Mouse (Mus musculus) midbrain, embryonic 11.5 days (tissue): ENCODE data around the gene Mt4. TPM values are rescaled to one million over a fixed set of nuclear protein-coding genes. Genes with fewer than 3 reads are reported as not detected.

ENCODE experiments used
- ATAC-seq: fragments of 200-750 bp; cut with Nextera tagmentation; 2 replicates; pipeline ENCODE4 v1.8.0; 2017; ENCODE audit warnings: moderate TSS enrichment, moderate library complexity; ENCODE audit not compliant: low FRiP score
- DNase-seq: peaks from one replicate; pipeline ENCODE4 v3.0.0; 2015; ENCODE audit warnings: low spot score; ENCODE audit errors: missing footprints
- H3K27ac ChIP-seq: fragments of 300-500 bp; sonication (generic); 2 replicates; pipeline ENCODE4 v1.5.1; 2014; ENCODE audit warnings: low read depth, low read length
- H3K27me3 ChIP-seq: fragments of 300-500 bp; sonication (generic); 2 replicates; pipeline ENCODE4 v1.6.1; 2014; ENCODE audit warnings: mild to moderate bottlenecking, low read length, moderate library complexity, mixed read lengths; ENCODE audit not compliant: control insufficient read depth, insufficient read depth
- H3K36me3 ChIP-seq: fragments of 300-500 bp; sonication (generic); 2 replicates; pipeline ENCODE4 v1.6.1; 2014; ENCODE audit warnings: mild to moderate bottlenecking, low read length, moderate library complexity, mixed read lengths; ENCODE audit not compliant: control insufficient read depth, insufficient read depth
- H3K4me1 ChIP-seq: fragments of 300-500 bp; sonication (generic); 2 replicates; pipeline ENCODE4 v1.6.1; 2014; ENCODE audit warnings: low read length; ENCODE audit not compliant: control insufficient read depth, insufficient read depth
- H3K4me2 ChIP-seq: fragments of 300-500 bp; sonication (generic); 2 replicates; pipeline ENCODE4 v1.6.1; 2014; ENCODE audit warnings: mild to moderate bottlenecking, moderate library complexity
- H3K4me3 ChIP-seq: fragments of 300-500 bp; sonication (generic); 2 replicates; pipeline ENCODE4 v1.5.1; 2014; ENCODE audit warnings: low read depth, low read length
- H3K9ac ChIP-seq: fragments of 300-500 bp; sonication (generic); 2 replicates; pipeline ENCODE4 v1.6.1; 2014; ENCODE audit warnings: low read length
- H3K9me3 ChIP-seq: fragments of 300-500 bp; sonication (generic); 2 replicates; pipeline ENCODE4 v1.6.1; 2016; ENCODE audit warnings: low read length; ENCODE audit not compliant: control insufficient read depth
- WGBS: fragments of 180-500 bp; shearing (Covaris S2); extraction: QIAGEN DNeasy Blood & Tissue Kit; methylation state at CpG from one replicate; pipeline ENCODE4 v1.1.7; 2014; 5-methylcytosine and 5-hydroxymethylcytosine counted together
- polyA plus RNA-seq: library from polyadenylated mRNA; unstranded; fragments of >200 nt; fragmentation: Nextera tagmentation; extraction: Ambion mirVana; gene quantifications from 2 replicates; pipeline ENCODE4 v1.2.1, GENCODE M21; 2014

The Mt4 gene
- not detected in 2 replicates for polyA plus RNA-seq

DNA sequence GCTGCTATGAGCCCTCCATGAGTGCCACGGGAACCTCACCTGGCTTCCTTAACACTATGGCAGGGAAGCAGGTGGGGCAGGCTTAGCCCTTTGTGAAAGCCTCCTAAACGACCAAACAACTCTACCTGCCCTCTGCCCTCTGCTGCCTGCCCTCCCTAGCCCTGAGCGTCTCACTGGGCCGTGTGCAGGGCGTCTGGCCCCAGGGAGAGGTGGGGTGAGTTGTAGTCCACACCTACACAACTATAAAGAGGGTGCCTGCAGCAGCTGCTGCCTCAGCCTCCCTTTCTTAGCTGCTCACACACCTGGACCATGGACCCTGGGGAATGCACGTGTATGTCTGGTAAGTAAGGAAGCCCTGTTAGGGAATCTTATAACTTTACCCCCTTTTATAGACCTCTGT, at the start of gene Mt4:
Gene Mt4, plus strand, starts transcription at position 265 of the 400 bp plus-strand sequence.
- no peaks in the 10 kb centered on the region for H3K36me3 ChIP-seq
- DNase-seq (no peak), ATAC-seq (no peak)
- H3K9ac ChIP-seq: no peak within 1 kb of the TSS
- H3K27me3 ChIP-seq: no peaks in the 10 kb centered on the region
- no peak within 1 kb of the TSS for H3K4me2 ChIP-seq
- H3K27ac ChIP-seq: no peak within 1 kb of the TSS
- WGBS: 62% methylated on average over 6 of the region's 6 CpGs
- H3K9me3 ChIP-seq: no peaks in the 10 kb centered on the region
- H3K4me3 ChIP-seq: no peak within 1 kb of the TSS
- no peaks in the 10 kb centered on the region for H3K4me1 ChIP-seq

DNA sequence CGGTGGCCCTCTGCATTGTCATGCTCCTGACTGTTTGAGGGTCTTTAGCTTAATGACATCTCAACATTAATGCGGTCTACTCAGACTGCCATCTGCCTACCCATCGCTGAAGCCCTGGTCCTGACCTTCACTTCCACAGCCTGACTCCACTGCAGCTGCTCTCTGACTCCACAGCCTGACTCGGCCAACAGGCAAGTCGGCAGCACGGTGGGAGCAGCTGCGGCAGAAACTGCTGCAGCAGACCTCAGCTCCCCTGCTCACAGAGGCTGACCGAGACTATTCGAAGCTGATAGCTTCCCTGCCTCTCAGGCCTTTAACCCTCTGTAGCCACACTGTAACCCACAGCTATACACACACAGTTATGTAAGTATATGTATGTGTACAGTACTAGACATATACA, 49.0 kb upstream of the Mt4 start:
- H3K4me1 ChIP-seq: no peaks in the 10 kb centered on the region
- no peaks in the 10 kb centered on the region for H3K27me3 ChIP-seq
- no peak overlapping the region for H3K9ac ChIP-seq
- DNase-seq (no peak), ATAC-seq (no peak)
- 86% methylated on average over 9 of the region's 9 CpGs for WGBS
- H3K27ac ChIP-seq: no peak overlapping the region
- H3K36me3 ChIP-seq: no peaks in the 10 kb centered on the region
- H3K4me3 ChIP-seq: no peak overlapping the region
- no peaks in the 10 kb centered on the region for H3K9me3 ChIP-seq
- no peak overlapping the region for H3K4me2 ChIP-seq

DNA sequence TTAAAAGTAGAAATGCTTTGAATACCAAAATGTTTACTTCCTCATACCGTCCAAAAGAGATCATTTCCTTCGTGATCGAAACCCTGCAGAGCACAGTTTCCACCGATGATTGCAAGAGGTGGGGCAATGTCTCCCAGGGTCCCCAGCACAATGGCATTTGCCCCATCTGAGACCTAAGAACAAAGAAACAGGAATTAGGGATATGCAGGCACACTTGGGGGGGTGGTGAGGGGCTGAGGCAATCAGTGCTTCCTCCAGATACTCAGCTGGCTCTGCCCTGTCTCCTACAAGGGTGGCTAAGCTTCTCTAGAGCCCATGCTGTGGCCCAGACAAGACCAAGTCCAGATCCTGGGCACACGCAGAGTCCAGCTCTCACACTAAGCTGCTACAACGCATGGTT, 47.3 kb upstream of the Mt4 start:
- H3K27ac ChIP-seq: no peak overlapping the region
- 65% methylated on average over 6 of the region's 6 CpGs for whole genome bisulfite sequencing
- H3K9me3 ChIP-seq: no peaks in the 10 kb centered on the region
- no peak for DNase-seq
- H3K4me2 ChIP-seq: no peak overlapping the region
- H3K9ac ChIP-seq: no peak overlapping the region
- H3K4me1 ChIP-seq: no peaks in the 10 kb centered on the region
- H3K36me3 ChIP-seq: no peaks in the 10 kb centered on the region
- H3K27me3 ChIP-seq: no peaks in the 10 kb centered on the region
- no peak for ATAC-seq
- H3K4me3 ChIP-seq: no peak overlapping the region

DNA sequence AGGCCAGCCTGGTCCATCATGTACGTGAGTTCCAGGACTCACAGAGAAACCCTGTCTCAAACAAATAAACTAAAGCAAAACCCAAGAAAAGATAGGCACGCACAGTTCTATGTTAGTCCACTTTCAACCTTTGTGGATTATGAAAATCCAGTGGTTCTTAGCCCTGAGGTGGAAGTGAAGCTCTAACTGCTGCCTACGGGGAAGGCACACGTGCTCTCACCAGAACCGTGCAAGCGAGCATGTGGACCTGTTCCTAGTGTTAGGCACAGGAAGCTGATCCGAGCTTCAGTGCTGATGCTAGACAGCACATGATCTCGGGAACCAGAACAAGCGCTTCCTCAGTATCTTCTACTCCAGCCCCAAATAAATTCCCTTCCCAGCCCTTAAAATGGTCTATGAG, 44.1 kb upstream of the Mt4 start:
- no peaks in the 10 kb centered on the region for H3K27me3 ChIP-seq
- no peak overlapping the region for H3K27ac ChIP-seq
- no peak for DNase-seq
- H3K4me2 ChIP-seq: no peak overlapping the region
- no peak overlapping the region for H3K9ac ChIP-seq
- H3K4me1 ChIP-seq: peaks cover 3% of the 10 kb centered on the region; the same call in 1 of the 2 replicates
- H3K4me3 ChIP-seq: no peak overlapping the region
- no peaks in the 10 kb centered on the region for H3K36me3 ChIP-seq
- H3K9me3 ChIP-seq: no peaks in the 10 kb centered on the region
- ATAC-seq: no peak
- WGBS: 87% methylated on average over 9 of the region's 9 CpGs

DNA sequence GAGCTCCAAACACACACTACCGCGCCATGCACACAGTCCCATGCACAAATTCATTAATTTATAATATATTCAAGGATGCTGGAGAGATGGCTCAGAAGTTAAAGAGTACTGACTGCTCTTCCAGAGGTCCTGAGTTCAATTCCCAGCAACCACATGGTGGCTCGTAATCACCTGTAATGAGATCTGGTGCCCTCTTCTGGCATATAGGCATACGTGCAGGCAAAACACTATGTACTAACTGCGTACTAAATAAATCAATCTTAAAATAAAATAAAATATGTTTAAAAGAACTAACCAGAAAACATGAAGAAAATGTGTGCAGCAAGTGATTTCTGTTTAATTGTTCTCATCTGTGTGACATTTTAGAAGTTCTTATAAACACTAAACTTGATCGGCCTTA, 42.7 kb upstream of the Mt4 start:
- Histone ChIP-seq H3K36me3 (no peaks in the 10 kb centered on the region), H3K4me2 (no peak overlapping the region), H3K27me3 (no peaks in the 10 kb centered on the region), H3K4me1 (peaks cover 9% of the 10 kb centered on the region), H3K9ac (no peak overlapping the region), H3K27ac (no peak overlapping the region), H3K4me3 (no peak overlapping the region), H3K9me3 (no peaks in the 10 kb centered on the region)
- WGBS: 88% methylated on average over 6 of the region's 6 CpGs
- DNase-seq (no peak), ATAC-seq (no peak)

DNA sequence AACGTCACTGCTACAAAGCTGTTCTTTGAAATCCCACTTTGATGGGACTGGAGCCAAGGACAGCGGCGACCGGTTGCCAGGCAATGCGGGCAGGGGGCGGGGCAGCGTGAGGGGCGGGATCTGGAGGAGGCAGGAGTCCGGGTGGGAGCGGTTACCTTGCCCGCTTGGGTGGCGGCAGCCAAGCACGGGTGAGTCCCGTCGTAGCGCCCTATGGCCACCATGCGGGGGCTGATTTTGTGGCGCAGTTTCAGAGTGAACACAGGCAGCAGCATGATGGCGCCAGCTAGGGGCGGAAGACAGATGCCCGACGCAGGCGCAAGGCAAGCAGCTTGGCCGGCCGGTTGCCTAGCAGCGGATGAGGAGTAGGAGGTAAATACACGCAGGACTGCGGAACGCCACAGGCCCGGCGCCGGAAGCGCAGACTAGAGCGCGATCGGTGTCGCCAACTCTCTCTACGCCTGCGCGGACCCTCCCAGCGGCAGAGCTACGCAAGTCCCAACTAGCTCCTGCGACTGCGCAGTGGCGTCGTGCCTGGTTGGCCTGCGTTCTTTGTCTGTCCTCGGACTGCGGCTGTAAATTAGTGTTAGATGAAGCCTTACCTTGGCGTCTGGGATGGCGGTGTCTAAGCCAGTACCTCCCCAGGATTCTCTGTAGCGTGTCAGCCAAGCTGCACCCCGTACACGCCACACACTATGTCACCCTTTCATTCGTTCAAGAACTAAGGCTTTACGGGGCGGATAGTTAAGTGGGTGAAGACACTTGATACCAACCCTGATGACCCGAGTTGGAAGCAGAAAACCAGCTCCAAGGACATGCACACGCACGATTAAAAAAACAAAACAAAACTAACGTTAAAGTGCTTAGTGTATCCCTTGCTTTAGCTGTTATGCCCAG, 38.7 kb upstream of the Mt4 start, which contains the start of gene Bbs2:
Gene Bbs2, minus strand, starts transcription at position 848 of the 894 bp plus-strand sequence.
- peak within 1 kb of the TSS; percentile 94 for H3K27ac ChIP-seq
- no peaks in the 10 kb centered on the region for H3K27me3 ChIP-seq
- ATAC-seq: peak; percentile 99
- WGBS: 2% methylated on average over 60 of the region's 61 CpGs
- H3K9ac ChIP-seq: peak within 1 kb of the TSS; percentile 82
- peak within 1 kb of the TSS; percentile 66 for H3K4me3 ChIP-seq
- H3K4me2 ChIP-seq: peak within 1 kb of the TSS; percentile 63
- no peaks in the 10 kb centered on the region for H3K9me3 ChIP-seq
- DNase-seq: peak; percentile 100
- H3K36me3 ChIP-seq: no peaks in the 10 kb centered on the region
- peaks cover 9% of the 10 kb centered on the region for H3K4me1 ChIP-seq

DNA sequence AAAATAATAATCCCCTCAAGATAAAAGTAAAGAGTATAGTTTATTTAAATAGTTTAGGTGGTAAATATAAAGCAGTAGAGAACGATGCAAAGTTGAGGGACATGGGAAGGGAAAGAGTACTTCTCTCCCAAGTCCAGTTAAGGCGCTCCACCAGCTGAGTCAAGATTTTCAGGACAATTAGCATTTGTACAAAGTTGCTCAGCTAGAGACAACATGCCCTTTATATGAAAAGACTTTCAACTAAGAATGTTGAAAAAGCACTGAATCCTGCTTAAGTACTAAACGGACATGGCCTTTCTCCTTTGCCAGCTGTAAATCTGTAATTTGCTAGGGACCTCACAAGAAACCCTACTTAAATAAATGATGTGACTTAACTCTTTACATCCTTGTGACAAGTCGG, 38.0 kb upstream of the Mt4 start:
- peak overlapping the region; percentile 63 for H3K4me2 ChIP-seq
- H3K4me3 ChIP-seq: peak overlapping the region; percentile 66; the same call in 1 of the 2 replicates
- H3K4me1 ChIP-seq: peaks cover 9% of the 10 kb centered on the region
- ATAC-seq: no peak
- H3K27ac ChIP-seq: peak overlapping the region; percentile 94
- H3K9me3 ChIP-seq: no peaks in the 10 kb centered on the region
- peak overlapping the region; percentile 82 for H3K9ac ChIP-seq
- 49% methylated on average over 4 of the region's 4 CpGs for WGBS
- DNase-seq: no peak
- no peaks in the 10 kb centered on the region for H3K27me3 ChIP-seq
- H3K36me3 ChIP-seq: no peaks in the 10 kb centered on the region

DNA sequence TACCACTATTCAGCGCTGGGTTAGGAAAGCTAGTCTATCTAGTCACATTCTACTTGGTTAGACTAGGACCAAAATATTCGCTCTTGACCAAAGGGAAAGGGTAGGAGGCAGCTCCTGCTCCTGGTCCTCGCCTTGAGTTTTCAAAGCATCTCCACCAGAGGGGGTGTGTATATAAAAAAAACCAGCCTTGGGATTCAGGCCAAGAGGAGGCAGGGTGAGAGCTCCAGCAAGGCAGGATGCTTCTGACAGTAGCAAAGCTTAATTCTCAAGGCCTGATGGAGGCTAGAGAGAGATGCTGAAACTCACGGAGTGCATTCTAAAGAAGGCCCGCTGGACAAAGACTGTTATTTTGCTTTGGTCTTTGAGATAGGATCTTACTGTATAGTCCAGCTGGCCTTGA, 32.9 kb upstream of the Mt4 start:
- peaks cover under 1% of the 10 kb centered on the region for H3K4me1 ChIP-seq
- WGBS: 48% methylated on average over 5 of the region's 5 CpGs
- H3K27me3 ChIP-seq: no peaks in the 10 kb centered on the region
- H3K27ac ChIP-seq: no peak overlapping the region
- no peaks in the 10 kb centered on the region for H3K9me3 ChIP-seq
- H3K36me3 ChIP-seq: no peaks in the 10 kb centered on the region
- H3K4me2 ChIP-seq: no peak overlapping the region
- no peak overlapping the region for H3K4me3 ChIP-seq
- no peak for DNase-seq
- no peak overlapping the region for H3K9ac ChIP-seq
- ATAC-seq: no peak

DNA sequence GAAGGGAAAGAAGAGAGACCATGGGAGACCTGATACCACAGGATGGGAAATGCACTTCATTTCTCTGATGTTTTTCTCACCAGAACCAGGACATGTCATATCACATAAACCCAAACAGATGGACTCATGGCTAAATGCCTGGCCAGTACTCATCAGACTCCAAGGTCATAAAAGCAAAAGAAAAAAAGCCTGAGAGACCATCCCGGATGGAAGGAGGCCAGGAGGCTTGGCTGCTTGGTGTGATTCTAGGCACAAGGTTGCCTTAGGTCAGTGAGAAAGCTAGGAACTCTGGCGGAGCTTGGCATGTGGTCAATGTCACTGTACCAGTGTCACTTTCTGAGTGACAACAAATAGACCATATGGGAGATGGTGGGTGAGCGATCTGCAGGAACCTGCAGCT, 29.1 kb upstream of the Mt4 start:
- Histone ChIP-seq H3K9me3 (no peaks in the 10 kb centered on the region), H3K27me3 (no peaks in the 10 kb centered on the region), H3K36me3 (no peaks in the 10 kb centered on the region), H3K9ac (no peak overlapping the region), H3K4me1 (no peaks in the 10 kb centered on the region), H3K4me3 (no peak overlapping the region), H3K4me2 (no peak overlapping the region), H3K27ac (no peak overlapping the region)
- DNase-seq: no peak
- 85% methylated on average over 3 of the region's 3 CpGs for WGBS
- no peak for ATAC-seq
